Mouse (Mus musculus) ovary, adult 10 weeks (tissue): ENCODE measurements around the gene Ifna7. TPM values are rescaled to one million over a fixed set of nuclear protein-coding genes. Genes with fewer than 3 reads are reported as not detected.

Experiments used
- polyA plus RNA-seq: library from polyadenylated mRNA; stranded (reverse); fragments of 350-450 nt; fragmentation: Illumina TruSeq; extraction: RNeasy Lipid Tissue Mini Kit (QIAGEN cat#74804); gene quantifications from one replicate; pipeline ENCODE4 v1.2.3, GENCODE M21; 2014

Ifna7 gene
- polyA plus RNA-seq: not detected

GRCm38 (mm10) chr4:88815928-88816327, at the start of gene Ifna7:
TSS of gene Ifna7 (plus strand) at chr4:88816228.

GRCm38 (mm10) chr4:88773534-88773933, 42.5 kb upstream of the Ifna7 start, which contains the start of gene Gm13290:
TSS of gene Gm13290 (plus strand) at chr4:88773834.

GRCm38 (mm10) chr4:88776622-88777021, 39.4 kb upstream of the Ifna7 start, which contains the start of gene Gm13289:
TSS of gene Gm13289 (plus strand) at chr4:88776922.

GRCm38 (mm10) chr4:88779550-88779949, 36.5 kb upstream of the Ifna7 start, which contains the start of gene Gm13272:
TSS of gene Gm13272 (plus strand) at chr4:88779850.

GRCm38 (mm10) chr4:88781831-88782230, 34.2 kb upstream of the Ifna7 start, which contains the start of gene Ifnz:
TSS of gene Ifnz (plus strand) at chr4:88782131.

GRCm38 (mm10) chr4:88785409-88785808, 30.6 kb upstream of the Ifna7 start, which contains the start of gene Gm13276:
TSS of gene Gm13276 (plus strand) at chr4:88785709.

GRCm38 (mm10) chr4:88788402-88788801, 27.6 kb upstream of the Ifna7 start, which contains the start of gene Gm13277:
TSS of gene Gm13277 (plus strand) at chr4:88788632.

GRCm38 (mm10) chr4:88791250-88791649, 24.8 kb upstream of the Ifna7 start, which contains the start of gene Gm13278:
TSS of gene Gm13278 (plus strand) at chr4:88791550.

GRCm38 (mm10) chr4:88793936-88794675, 21.9 kb upstream of the Ifna7 start, which contains the start of gene Gm13275:
TSS of gene Gm13275 (plus strand) at chr4:88794487.

GRCm38 (mm10) chr4:88797097-88797496, 18.9 kb upstream of the Ifna7 start, which contains the start of gene Gm13279:
TSS of gene Gm13279 (plus strand) at chr4:88797397.

GRCm38 (mm10) chr4:88799365-88799764, 16.7 kb upstream of the Ifna7 start, which contains the start of gene Gm13285:
TSS of gene Gm13285 (plus strand) at chr4:88799665.

GRCm38 (mm10) chr4:88802954-88803353, 13.1 kb upstream of the Ifna7 start, which contains the start of gene Gm13287:
TSS of gene Gm13287 (plus strand) at chr4:88803254.

GRCm38 (mm10) chr4:88805231-88805630, 10.8 kb upstream of the Ifna7 start, which contains the start of gene Gm13288:
TSS of gene Gm13288 (plus strand) at chr4:88805531.

GRCm38 (mm10) chr4:88819659-88820058, 3.6 kb downstream of the Ifna7 start, which contains the start of gene Ifna11:
TSS of gene Ifna11 (plus strand) at chr4:88819959.

GRCm38 (mm10) chr4:88827116-88827515, 11.1 kb downstream of the Ifna7 start, which contains the start of gene Ifna6:
TSS of gene Ifna6 (plus strand) at chr4:88827416.

GRCm38 (mm10) chr4:88835225-88835624, 19.2 kb downstream of the Ifna7 start, which contains the start of gene Ifna5:
TSS of gene Ifna5 (plus strand) at chr4:88835525.

GRCm38 (mm10) chr4:88841438-88841911, 25.4 kb downstream of the Ifna7 start, which contains the start of gene Ifna4:
TSS of gene Ifna4 (plus strand) at chr4:88841861.

GRCm38 (mm10) chr4:88849698-88850097, 33.7 kb downstream of the Ifna7 start, which contains the start of gene Ifna1:
TSS of gene Ifna1 (plus strand) at chr4:88850087.

Other genes starting within 250 kb of the Ifna7 start
- gene Ifna14, start 244.4 kb upstream of the Ifna7 start, polyA plus RNA-seq: not detected
- not detected for gene Ifna9, start 223.8 kb upstream of the Ifna7 start, polyA plus RNA-seq
- not detected for gene Ifna12, start 212.9 kb upstream of the Ifna7 start, polyA plus RNA-seq
- 24.0 TPM for gene C87499, start 181.8 kb upstream of the Ifna7 start, polyA plus RNA-seq
- not detected for gene Ifna13, start 171.8 kb upstream of the Ifna7 start, polyA plus RNA-seq
- gene Ifna16, start 139.3 kb upstream of the Ifna7 start, polyA plus RNA-seq: not detected
- gene Ifna2, start 132.3 kb upstream of the Ifna7 start, polyA plus RNA-seq: not detected
- not detected for gene Ifnab, start 124.9 kb upstream of the Ifna7 start, polyA plus RNA-seq
- not detected for gene Gm26566, start 94.4 kb upstream of the Ifna7 start, polyA plus RNA-seq
- 236 TPM for gene Klhl9, start 93.8 kb upstream of the Ifna7 start, polyA plus RNA-seq
- not detected for gene Gm13271, start 61.4 kb upstream of the Ifna7 start, polyA plus RNA-seq
- not detected for gene Gm13283, start 56.1 kb upstream of the Ifna7 start, polyA plus RNA-seq
- not detected for gene Gm13290, start 42.4 kb upstream of the Ifna7 start, polyA plus RNA-seq
- gene Gm13289, start 39.3 kb upstream of the Ifna7 start, polyA plus RNA-seq: not detected
- not detected for gene Gm13272, start 36.4 kb upstream of the Ifna7 start, polyA plus RNA-seq
- gene Ifnz, start 34.1 kb upstream of the Ifna7 start, polyA plus RNA-seq: not detected
- not detected for gene Gm13276, start 30.5 kb upstream of the Ifna7 start, polyA plus RNA-seq
- gene Gm13277, start 27.6 kb upstream of the Ifna7 start, polyA plus RNA-seq: not detected
- gene Gm13278, start 24.7 kb upstream of the Ifna7 start, polyA plus RNA-seq: not detected
- not detected for gene Gm13275, start 21.7 kb upstream of the Ifna7 start, polyA plus RNA-seq
- gene Gm13279, start 18.8 kb upstream of the Ifna7 start, polyA plus RNA-seq: not detected
- not detected for gene Gm13285, start 16.6 kb upstream of the Ifna7 start, polyA plus RNA-seq
- not detected for gene Gm13287, start 13.0 kb upstream of the Ifna7 start, polyA plus RNA-seq
- gene Gm13288, start 10.7 kb upstream of the Ifna7 start, polyA plus RNA-seq: not detected
- not detected for gene Ifna11, start 3.7 kb downstream of the Ifna7 start, polyA plus RNA-seq
- not detected for gene Ifna6, start 11.2 kb downstream of the Ifna7 start, polyA plus RNA-seq
- not detected for gene Ifna5, start 19.3 kb downstream of the Ifna7 start, polyA plus RNA-seq
- gene Ifna4, start 25.6 kb downstream of the Ifna7 start, polyA plus RNA-seq: not detected
- not detected for gene Ifna1, start 33.9 kb downstream of the Ifna7 start, polyA plus RNA-seq
- gene Ifne, start 64.0 kb downstream of the Ifna7 start, polyA plus RNA-seq: not detected